Mouse (Mus musculus): Measurements from ENCODE around the gene Dnajb2.
"Not testable (repeated sequence)": the region's sequence is repeated elsewhere in the genome, so short reads cannot be mapped to it uniquely, and the experiment has no call there.

Gene Dnajb2

DNA sequence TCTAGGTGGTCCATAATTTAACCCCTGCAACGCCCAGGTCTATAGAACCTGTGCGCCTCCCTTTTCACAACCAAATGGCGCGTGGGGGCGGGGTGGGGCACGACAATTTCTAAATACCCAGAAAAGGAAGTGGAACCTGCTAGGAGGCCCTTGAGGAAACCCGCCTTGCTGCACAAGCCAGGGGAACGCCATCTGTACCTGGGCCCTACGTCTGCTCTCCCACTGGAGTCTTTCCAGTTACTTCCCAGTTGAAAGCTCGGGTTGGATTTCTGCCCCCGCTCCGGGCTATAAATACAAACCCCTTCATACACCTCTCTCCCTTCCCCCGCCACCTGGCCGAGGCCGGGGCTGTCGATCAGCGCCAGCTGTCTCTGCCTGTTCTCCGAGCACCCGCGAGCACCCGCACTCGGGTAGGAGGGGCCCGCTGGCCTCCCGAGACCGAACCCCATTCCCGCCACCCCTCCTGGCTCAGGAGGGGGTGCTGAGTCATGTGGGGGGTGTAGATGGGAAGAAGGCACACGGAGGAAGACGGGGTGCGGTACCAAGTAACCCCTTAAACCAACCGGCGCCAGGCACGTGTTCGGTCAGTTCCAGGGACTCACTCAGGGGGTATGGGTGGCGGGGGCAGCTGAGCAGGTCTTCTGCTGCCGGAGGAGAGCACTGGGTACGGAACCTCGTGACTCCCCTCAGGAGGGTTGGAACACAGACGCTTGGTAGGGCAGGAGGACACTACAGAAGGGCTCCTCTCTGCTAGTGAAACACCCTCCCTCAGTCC lies 17.8 kb upstream of the Dnajb2 start:
- intact Hi-C loops (cut with DNase I): no loop called here

DNA sequence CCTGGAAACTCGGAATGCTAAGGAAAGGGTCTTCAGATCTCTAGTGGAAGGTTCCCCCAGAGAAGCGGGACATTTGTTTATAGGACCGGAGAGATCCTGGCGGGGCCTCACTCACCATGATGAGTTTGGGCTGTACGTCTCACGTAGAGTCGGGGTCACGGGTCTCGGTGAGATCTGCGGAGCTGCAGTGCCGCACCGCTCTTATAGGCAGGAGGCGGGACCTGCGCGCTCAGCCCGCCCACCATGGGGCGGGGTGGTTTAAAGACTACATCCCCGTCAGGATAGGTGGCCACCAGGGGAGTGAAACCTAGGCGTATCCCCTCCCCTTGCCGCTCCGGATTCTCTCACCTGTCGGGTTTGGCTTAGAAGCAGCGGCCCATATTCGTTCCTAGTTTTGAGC lies 17.1 kb upstream of the Dnajb2 start:
- intact Hi-C loops (cut with DNase I): no loop called here

DNA sequence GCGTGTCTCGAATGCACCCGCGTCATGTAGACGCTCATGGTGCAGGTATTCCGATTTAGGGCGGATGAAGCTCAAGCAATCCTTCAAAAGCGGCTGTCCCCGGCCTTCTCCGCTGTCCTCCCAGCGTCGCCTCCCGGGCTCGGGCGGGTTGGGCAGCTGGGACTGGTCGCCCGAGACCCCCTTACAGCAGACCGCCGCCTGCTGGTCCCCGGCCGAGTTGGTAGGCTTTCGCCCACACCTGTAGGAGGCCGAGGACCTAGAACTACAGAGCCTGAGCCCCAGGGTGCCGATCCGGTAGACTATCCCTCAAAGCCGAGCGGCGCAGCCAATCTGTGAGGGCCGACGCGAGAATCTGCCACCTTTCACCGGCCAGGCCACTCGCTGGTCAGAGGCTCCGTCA lies 16.7 kb upstream of the Dnajb2 start, which contains the start of gene Tuba4a:
Gene Tuba4a, minus strand, starts transcription at position 335 of the 400 bp plus-strand sequence.
- intact Hi-C loops (cut with DNase I): no loop called here

DNA sequence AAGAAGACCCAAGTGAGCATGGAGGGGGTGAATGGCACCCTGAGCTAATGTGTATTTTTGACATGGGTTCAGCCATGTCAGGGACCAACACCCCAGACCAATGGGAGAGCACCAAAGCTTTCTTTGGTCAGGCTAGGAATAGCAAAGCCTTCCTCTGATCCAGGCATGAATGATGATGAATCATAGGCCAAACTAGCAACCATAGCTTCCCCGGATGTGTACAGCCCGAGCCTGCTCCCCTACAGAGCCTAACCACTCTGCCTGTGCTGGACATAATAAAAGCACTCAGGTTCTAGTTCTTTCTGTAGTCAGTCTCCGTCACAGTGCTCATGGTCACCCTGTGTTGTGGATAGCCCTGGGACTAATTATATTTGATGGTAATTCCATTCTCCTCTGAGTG lies 14.7 kb upstream of the Dnajb2 start:
- intact Hi-C loops (cut with DNase I): no loop called here

DNA sequence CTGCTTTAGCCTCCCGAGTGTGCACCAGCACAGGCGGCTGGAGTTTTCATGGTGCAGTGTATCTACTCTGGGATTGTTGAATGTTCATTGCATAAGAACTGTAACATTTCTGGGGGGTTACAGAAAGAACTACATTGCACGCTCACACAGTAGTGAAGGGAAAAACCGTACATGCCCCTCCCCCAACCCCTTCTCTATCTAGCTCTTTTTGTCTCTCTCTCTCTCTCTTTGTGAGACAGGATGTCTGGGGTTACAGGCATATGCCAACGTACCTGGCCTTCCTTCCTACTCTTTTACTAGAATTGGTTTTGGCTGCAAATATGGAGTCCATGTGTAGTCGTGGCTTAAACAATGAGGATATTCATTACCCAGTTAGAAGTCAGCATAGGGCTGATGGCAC lies 13.3 kb upstream of the Dnajb2 start:
- intact Hi-C loops (cut with DNase I): no loop called here

- intact Hi-C loops (cut with DNase I): no loop called here
These were observed 12.7 kb upstream of the Dnajb2 start for GRCm38 (mm10) chr1:75223532-75223931.

DNA sequence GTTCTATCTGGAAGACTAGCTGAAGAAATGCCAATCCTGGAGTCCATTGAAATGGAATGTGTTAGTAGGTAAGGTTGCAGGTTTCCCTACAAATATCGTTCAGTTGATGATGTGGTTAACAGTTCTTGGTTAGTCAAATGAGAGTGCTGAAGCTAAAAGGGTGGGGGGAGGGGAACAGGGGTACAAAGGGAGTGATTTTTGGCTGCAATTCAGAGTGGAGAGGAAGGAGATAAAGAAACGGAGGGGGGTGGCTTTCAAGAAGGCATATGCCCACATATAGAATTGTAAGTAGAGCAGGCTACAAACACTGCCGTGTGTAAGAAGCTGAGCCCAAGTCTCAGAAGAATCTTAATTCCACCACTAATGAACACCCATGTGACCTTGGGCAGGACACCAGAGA lies 10.7 kb upstream of the Dnajb2 start:
- intact Hi-C loops (cut with DNase I): no loop called here

DNA sequence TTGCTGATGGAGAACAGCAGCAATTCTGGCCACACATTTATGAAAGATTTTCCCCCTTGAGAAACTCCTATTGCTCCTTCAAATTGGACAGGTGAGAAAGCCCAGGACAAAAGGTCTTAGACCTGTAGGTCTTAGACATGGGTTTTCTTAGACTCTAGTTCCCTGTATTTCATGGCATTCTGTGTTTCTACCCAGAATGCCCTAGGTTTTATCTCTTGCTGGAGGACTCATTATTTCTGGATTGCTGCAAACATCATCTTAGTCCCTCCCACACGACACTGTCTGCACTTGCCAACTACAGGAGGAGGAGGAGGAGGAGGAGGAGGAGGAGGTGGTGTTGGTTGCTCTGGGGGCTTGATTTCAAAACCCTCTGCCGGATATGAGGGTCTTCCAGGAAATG lies 10.1 kb upstream of the Dnajb2 start:
- intact Hi-C loops (cut with DNase I): no loop called here

- intact Hi-C loops (cut with DNase I): no loop called here
These were observed 8.6 kb upstream of the Dnajb2 start for GRCm38 (mm10) chr1:75227653-75228052.

DNA sequence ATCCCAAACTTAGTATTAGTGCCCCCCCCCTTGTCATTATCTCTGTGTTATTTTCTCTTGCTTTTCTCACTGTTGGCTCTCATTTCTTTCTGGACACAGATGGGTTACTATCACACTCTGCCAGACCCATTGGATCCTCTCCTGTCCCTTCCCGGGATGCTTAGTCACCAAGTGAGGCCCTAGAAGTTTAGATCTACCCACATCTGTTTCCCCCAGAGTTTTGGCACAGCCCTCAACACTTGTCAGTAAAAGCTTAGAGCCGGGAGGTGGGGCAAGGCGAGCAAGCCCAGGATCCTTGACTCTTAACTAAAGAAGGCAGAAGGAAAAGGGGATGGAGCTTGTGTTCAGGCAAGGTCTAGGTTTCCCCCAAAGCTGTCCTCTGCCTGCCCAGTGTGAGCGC lies 7.0 kb upstream of the Dnajb2 start:
- intact Hi-C loops (cut with DNase I): no loop called here

GRCm38 (mm10) chr1:75230335-75230994 lies 5.7 kb upstream of the Dnajb2 start:
- intact Hi-C loops (cut with DNase I): no loop called here

GRCm38 (mm10) chr1:75231224-75231623 lies 5.0 kb upstream of the Dnajb2 start:
- intact Hi-C loops (cut with DNase I): no loop called here

DNA sequence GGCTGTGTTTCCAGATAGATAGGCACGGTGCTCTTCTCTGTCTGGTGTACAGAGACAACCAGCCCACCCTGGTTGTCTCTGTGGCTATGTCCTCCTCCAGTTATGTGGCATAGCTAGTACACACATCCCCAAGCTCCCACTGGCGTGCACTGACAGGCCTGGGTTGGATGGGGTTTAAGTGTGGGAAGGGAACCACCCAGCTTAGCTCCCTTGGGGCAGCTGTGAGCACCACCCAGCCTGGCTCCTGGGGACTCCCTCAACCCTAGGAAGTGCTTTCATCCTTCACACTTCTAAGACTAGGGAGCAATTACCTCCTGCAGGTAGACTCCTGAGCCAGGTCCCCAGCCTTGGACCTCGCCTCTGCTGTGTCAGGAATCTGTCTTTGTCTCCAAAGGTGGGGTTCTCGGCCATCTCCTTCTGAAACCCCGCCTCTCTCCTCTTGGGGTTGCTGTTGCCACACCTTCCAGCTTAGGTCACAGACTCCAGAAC lies 4.5 kb upstream of the Dnajb2 start, which contains the start of gene A630095N17Rik:
Gene A630095N17Rik, minus strand, starts transcription at position 439 of the 489 bp plus-strand sequence.
- intact Hi-C loops (cut with DNase I): no loop called here

DNA sequence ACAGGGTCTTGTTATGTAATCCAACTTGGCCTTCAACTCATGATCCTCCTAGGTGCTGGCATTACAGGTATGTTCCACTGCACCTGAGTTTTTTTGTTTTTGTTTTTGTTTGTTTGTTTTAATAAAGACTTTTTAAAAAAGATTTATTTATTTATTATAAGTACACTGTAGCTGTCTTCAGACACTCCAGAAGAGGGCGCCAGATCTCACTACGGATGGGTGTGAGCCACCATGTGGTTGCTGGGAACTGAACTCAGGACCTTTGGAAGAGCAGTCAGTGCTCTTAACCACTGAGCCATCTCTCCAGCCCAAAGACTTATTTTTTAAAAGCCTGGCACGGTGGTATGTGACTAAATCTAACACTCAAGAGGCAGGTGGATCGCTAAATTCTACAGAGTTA lies 3.7 kb upstream of the Dnajb2 start:
- intact Hi-C loops (cut with DNase I): not testable (repeated sequence)

DNA sequence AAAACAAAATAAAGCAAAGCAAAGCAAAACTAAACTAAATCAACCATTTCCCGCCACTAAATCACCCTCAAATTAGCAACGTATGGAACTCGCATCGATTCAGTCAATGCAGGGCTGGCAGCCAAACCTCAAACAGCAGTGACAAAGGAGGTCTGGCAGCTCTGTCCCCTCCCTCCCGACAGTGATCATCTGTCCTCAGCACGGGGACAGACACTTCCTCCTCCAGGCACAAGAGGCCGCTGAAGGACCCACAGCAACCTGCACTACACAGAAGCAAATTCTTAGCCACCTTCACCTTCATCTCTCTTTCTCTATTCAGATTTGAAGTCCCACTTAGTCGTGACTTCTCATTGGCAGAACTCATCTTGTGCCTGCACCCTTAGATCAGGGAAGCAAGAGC lies 1.6 kb upstream of the Dnajb2 start:
- intact Hi-C loops (cut with DNase I): no loop called here

DNA sequence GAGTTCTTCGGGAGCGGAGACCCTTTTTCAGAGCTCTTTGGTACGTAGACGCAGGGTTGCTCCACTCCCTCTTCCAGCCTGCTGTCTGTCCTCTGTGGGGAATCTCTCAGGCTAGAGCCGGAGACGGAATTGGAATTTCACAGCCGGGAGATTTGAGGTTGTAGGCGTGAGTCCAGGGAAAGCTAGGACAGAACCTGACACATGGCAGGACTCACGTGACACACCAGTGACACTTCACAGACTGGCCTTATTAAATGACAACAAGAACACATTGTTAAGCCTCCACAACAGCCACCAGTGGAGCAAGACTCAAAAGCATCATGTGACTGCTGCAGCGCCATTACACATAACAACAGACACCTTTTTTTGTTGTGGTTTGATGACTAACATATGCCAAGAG lies 3.4 kb downstream of the Dnajb2 start:
- intact Hi-C loops (cut with DNase I): no loop called here

DNA sequence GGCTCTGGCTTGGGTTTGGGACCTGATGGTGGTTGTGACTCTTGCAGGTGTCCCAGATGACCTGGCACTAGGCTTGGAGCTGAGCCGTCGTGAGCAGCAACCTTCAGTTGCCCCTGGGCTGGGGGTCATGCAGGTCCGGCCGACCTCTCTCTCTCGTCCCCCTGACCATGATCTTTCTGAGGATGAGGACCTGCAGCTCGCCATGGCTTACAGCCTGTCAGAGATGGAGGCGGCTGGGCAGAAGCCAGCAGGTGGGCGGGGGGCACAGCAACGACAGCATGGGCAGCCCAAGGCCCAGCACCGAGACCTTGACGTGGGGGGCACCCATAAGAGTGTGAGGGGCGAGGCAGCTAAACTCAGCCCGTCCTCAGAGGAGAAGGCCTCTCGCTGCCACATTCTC lies 7.2 kb downstream of the Dnajb2 start:
- intact Hi-C loops (cut with DNase I): no loop called here

DNA sequence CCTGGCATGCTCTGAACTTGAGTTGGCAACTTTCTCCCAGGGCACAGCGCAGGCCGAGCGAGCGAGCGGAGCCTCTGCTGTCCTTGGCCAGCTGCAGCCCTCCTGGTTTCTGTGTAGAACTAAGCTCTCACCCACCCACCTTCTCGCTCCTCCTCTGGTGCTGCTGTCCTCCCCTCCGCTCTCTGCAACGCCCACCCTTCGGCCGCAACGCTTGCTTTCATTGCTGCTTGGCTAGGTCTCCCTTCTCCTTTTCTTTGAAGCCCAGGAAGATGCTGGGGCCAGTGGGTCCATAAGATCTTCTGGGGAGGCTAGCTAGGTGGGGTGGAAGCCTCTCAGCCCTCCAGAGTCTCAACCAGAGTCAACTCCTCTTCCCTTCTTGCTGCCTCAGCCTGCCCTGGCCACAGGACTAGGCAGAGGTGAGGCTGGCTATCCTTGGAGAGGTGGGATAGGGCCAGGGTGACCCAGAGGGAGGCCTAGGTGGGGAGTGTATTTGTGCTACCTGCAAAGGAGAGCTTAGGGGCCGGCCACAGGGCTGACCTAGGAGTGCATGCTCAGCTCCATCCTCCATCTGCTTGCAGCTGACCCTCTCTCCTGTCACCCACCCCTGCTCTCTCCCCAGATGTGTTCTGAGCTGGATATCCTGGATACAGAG lies 8.1 kb downstream of the Dnajb2 start:
- intact Hi-C loops (cut with DNase I): no loop called here

DNA sequence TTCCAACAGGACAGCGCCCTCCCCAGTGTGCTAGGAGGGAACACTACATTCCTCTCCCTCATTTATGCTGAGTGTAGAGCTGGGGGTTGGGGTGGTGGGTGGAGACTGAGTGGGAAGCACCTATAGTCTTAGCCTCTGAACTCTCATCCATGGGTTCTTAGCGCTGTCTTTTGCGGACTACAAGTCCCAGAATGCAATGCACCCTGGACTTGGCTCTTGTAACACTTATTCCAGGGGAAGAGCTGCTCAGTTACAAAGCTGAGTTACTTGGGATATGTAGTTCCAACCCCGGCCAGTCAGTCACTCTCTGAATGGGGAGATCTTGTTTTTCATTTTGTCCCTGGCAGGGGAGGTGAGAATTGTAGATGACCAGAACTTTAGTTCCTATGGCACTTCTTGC lies 8.6 kb downstream of the Dnajb2 start:
- intact Hi-C loops (cut with DNase I): no loop called here

GRCm38 (mm10) chr1:75247071-75247930 lies 11.1 kb downstream of the Dnajb2 start:
- intact Hi-C loops (cut with DNase I): no loop called here

DNA sequence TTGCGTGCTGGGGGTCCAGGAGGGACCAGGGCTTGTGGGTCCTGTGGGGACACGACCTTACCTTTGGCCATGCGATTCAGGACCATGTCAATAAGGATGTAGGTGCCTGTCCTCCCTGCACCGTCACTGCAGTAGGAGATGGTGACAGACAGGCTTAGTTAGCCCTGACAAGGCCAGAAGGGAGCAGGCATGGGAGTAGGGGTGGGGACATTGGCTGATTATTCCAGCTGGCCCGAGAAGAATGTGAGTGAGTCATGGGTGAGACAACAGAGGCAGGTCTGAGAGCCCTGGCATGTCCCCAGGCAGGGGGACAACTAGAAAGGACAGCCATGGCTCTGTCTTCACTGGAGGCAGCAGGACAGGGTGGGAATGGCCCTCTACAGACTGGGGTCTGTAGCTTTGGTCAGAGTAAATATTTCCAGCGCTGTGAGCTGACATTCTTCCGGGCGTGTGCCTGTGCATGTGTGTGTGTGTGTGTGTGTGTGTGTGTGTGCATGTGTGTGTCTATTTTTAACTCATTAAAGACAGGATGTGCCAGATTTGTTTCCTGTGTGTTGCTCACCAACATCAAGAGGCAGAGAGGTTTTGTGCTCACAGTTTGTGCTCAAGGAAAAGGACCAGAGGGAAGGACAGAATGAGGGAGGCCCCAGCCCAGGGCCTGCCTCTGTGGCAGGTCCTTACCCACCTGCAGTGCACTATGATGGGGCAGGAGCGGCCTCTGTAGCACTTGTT lies 12.0 kb downstream of the Dnajb2 start:
- intact Hi-C loops (cut with DNase I): no loop called here

Data from adrenal gland (tissue).